Mouse (Mus musculus) right cerebral cortex, adult 2 months (tissue): ENCODE data around the gene Ermp1.
"Not testable (repeated sequence)": the region's sequence is repeated elsewhere in the genome, so short reads cannot be mapped to it uniquely, and the experiment has no call there.

Experiments used
- DNase-seq, 2 experiments: peaks; one replicate each; pipeline ENCODE4 v3.0.0; 2021 to 2022; ENCODE audit warnings: low spot score in 2 of 2

The Ermp1 gene

GRCm38 (mm10) chr19:29603548-29604353, 44.5 kb downstream of the Ermp1 start:
- DNase-seq: no peak

- no peak for DNase-seq
Observed at GRCm38 (mm10) chr19:29598981-29599380, 49.2 kb downstream of the Ermp1 start.

DNA sequence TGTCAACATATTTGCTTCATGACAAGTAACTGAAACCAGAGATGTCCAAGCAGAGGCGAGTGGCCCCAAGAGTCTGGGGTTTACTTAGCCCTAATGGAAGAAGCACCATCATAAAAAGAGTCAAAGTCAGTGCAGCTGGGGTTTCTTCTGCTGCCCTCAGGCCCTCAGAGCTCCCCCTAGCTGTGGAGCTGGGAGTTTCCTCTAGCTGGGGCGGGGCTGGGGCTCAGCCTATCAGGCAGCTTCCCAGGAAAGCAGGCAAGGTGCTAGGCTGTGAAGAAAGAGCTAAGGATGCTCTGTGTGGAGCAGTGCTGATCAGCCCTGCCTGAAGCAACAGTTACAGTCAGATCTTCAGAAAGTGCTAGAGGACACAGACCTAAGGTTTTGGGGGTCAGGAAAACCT, 51.2 kb downstream of the Ermp1 start:
- no peak for DNase-seq

DNA sequence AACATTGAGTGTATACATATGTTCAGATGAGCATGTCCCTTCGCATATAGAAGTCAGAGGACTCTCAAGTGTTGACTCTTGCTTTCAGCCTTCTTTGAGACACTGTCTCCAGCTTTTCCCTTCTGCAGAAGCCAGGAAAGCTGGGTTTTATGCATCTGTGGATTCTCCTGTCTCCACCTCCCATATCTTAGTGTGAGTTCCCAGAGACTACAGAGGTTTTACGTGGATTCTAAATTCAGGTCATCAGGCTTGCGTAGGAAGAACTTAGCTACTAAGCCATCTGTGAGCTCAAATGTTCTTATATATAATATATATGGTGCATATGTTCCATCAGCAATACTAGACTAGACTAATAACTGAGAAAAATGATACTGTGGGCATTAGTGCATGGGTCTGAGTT, 51.9 kb downstream of the Ermp1 start:
- no peak for DNase-seq

DNA sequence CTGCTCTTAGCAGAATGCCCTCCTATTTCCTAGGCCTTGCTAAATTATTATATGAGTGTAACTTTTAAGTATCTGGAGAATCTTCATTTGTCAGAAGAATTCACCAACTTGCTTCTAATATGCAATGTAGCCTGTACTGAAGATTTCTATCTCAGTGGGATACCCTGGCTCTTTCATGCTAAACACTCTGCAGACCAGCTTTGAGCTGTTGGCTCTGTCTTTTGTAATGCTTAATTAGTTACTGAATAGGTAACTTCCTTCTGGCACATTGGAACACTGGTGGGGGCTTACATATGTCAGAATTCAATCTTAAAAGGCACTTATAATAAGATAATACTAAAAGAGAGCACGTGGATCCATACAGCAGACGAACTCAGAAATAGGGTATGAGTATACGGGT, 54.4 kb downstream of the Ermp1 start:
- not testable (repeated sequence) for DNase-seq

DNA sequence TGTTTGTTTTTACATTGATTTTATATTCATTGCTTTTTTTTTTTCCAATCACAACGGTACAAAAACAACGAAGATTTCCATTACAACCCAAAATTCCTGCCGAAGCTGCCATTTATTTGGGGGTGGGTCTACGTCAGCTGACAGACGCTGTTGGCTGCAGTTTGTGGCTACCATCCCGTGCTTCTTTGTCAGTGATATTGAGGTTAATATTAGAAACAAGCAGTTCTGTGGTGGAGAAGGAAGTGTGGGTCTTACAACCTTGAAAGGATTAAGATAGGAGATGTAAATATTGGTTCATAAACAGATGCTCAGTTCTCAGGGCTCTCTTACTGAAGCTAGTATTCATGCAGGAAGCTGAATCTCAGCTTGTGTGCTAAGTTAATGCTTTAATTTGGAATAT, 64.5 kb downstream of the Ermp1 start:
- DNase-seq: no peak

DNA sequence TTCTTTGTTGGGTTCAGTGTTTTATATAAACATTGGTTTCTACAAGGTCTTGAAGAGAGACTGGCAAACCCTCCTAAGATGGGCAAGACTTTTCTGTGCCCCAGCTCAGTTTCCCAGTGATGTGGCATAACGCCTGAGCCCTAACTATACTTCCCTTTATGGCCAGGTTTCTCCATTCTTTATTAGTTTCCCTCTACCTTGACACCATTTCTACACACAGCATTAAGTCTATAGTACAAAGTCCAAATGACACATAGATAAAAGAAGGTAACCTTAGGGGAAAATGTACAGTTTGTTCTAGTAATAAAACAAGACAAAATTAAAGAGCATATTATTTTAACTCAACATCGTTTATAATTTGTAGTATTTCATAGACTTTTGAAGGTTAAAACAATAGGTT, 65.8 kb downstream of the Ermp1 start:
- DNase-seq: no peak

DNA sequence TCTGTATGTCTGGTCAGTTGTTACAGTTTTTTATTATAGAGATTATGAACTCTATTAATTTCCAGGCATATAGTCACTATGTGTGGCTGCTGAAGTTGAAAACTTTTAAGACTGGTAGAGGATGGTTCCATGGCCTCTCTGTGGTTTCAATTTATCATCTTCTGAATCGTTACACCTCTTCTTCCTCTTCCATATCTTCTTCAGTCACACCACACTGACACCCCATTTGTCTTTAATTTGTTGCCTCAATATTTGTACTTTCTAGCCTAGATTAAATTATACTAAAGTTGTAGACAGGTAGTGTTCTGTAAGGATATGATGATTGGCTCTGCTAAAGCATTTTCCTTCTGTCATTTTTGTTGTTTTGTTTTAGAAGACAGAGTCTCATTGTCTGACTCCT, 81.7 kb downstream of the Ermp1 start:
- no peak for DNase-seq

DNA sequence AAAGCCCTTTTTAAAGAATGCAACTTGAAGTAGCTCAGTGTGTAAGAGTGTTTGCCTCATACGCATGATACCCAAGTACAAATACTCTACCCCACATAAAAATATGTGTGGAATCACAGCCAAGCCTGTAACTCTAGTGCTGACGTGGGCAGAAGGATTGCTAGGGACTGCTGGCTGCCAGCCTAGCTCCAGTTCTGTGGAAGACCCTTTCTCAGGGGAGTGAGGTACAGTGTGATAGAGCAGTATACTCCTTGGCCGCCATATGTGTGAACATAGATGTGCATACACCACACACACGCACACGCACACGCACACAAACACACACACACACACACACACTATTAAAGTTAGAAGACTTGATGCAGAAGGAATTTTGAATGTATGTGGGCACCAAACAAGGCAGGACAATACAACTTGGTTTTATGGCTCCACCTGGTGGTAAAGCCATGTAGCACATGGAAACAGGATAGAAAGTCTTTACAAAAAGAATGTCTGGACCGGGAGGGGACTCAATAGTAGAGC, 84.9 kb downstream of the Ermp1 start:
- DNase-seq: peak; percentile 73 to 75

- DNase-seq: no peak
Observed at GRCm38 (mm10) chr19:29562603-29563002, 85.6 kb downstream of the Ermp1 start.

- no peak for DNase-seq
Observed at GRCm38 (mm10) chr19:29562166-29562565, 86.0 kb downstream of the Ermp1 start.
